Mouse (Mus musculus): ENCODE measurements around the gene Ncor2. TPM values are rescaled to one million over a fixed set of nuclear protein-coding genes. Genes with fewer than 3 reads are reported as not detected.

The Ncor2 gene
- polyA plus RNA-seq, 2 experiments = 3.5 to 4.4 TPM

DNA sequence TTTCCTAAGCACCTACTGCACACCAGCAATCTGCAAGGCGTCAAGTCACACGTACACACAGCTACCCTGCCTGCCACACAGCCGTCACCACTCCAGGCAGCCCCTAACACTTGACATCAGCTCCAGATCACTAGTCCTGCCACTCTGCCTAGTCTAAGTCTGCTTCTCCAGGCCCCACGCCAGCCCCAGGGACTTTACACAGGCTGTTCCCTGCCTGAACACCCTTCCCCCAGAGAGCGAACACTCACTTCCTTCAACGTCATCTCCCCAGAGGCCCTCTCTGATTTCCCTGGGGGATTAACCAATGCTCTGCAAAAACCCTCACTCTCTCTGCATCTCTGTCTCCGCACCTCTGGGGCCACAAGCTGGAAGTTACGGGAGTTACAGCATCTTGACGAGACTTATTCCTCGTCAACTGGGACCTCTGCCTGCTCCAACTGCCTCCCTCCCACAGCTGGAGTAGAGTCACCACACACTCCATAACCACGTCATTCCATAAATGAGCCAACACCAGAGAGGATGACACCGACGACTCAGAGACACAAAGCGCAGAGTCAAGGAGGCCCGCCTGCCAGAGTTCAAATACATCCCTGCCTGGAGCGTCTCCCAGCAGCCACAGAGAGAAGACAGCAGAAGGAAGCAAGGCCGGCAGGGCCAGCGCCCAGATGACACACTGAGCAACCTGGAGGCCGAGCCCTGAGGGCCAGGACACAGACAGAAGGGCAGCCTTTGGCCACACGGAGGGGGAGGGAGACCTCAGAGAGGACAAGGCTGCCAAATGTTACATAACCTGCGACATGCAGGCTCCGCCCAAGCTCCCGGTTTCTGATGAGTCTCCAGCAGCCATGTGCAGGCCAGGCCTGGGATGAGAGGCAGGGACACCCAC lies 126.2 kb downstream of the Ncor2 start:
- DNase-seq (ENCODE audit: low read depth in 3 of 3, low spot score in 3 of 3) = peak in 1 of 3 experiments; percentile 42
- peaks cover under 1% of the 10 kb centered on the region; the same call in 1 of the 2 replicates for H3K36me3 ChIP-seq (replicated peaks; ENCODE audit: control insufficient read depth, insufficient read depth, low read depth)
- peak overlapping the region; percentile 58 for H3K27ac ChIP-seq
- no peak overlapping the region for H3K4me3 ChIP-seq (ENCODE audit: insufficient read depth in 1 of 2, low read depth in 2 of 2, low read length in 2 of 2)
- H3K9ac ChIP-seq (replicated peaks) = peak overlapping the region; percentile 39
- peak; percentile 44; the same call in 1 of the 2 replicates for ATAC-seq (ENCODE audit: insufficient read depth)
- H3K4me2 ChIP-seq (ENCODE audit: low read depth) = peak overlapping the region; percentile 55
- WGBS (ENCODE audit: insufficient replicate concordance) = 63% methylated on average over 23 of the region's 23 CpGs
- TF ChIP-seq CTCF (IDR thresholded peaks at IDR 0.05; ENCODE audit: low read depth) = no peak
- TF ChIP-seq EP300 (IDR thresholded peaks at IDR 0.05; ENCODE audit: low read depth) = no peak
- peaks cover 4% of the 10 kb centered on the region; the same call in 1 of the 2 replicates for H3K27me3 ChIP-seq (ENCODE audit: control insufficient read depth, insufficient read depth, low read length)
- H3K4me1 ChIP-seq (replicated peaks; ENCODE audit: control insufficient read depth in 2 of 2, insufficient read depth in 2 of 2, low read length in 1 of 2) = peaks cover 37 to 52% of the 10 kb centered on the region in 2 experiments
- H3K9me3 ChIP-seq (ENCODE audit: control insufficient read depth, low read length) = no peaks in the 10 kb centered on the region

DNA sequence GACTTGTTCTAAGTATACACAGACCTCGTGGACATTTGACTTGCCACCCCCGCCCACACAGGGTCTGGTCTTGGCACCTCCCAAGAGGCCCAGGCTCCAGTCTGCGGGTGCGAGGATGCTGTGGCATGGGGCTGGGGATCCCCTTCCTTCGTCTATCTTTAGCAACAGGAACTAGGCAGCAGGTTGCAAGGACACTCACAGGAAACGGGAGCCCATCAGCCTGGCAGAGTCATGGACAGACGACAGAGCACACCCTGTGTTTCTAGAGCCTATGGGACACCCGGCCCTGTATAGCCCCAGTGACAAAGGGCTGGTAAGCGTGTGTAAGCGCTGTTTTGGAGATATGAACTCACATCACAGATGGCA lies 126.8 kb downstream of the Ncor2 start:
- Histone ChIP-seq H3K27me3 (ENCODE audit: control insufficient read depth, insufficient read depth, low read length) (no peaks in the 10 kb centered on the region), H3K9ac (replicated peaks) (no peak overlapping the region), H3K27ac (no peak overlapping the region), H3K36me3 (replicated peaks; ENCODE audit: control insufficient read depth, insufficient read depth, low read depth) (peaks cover 3% of the 10 kb centered on the region; the same call in 1 of the 2 replicates), H3K4me1 (replicated peaks; ENCODE audit: control insufficient read depth in 2 of 2, insufficient read depth in 2 of 2, low read length in 1 of 2) (peaks cover 37 to 52% of the 10 kb centered on the region in 2 experiments), H3K4me3 (ENCODE audit: insufficient read depth in 1 of 2, low read depth in 2 of 2, low read length in 2 of 2) (no peak overlapping the region), H3K9me3 (ENCODE audit: control insufficient read depth, low read length) (no peaks in the 10 kb centered on the region), H3K4me2 (ENCODE audit: low read depth) (no peak overlapping the region)
- ATAC-seq (ENCODE audit: insufficient read depth) (no peak), DNase-seq (ENCODE audit: low read depth in 3 of 3, low spot score in 3 of 3) (no peak)
- TF ChIP-seq CTCF (IDR thresholded peaks at IDR 0.05; ENCODE audit: low read depth) (no peak), EP300 (IDR thresholded peaks at IDR 0.05; ENCODE audit: low read depth) (no peak)
- 47% methylated on average over 10 of the region's 10 CpGs for WGBS (ENCODE audit: insufficient replicate concordance)

DNA sequence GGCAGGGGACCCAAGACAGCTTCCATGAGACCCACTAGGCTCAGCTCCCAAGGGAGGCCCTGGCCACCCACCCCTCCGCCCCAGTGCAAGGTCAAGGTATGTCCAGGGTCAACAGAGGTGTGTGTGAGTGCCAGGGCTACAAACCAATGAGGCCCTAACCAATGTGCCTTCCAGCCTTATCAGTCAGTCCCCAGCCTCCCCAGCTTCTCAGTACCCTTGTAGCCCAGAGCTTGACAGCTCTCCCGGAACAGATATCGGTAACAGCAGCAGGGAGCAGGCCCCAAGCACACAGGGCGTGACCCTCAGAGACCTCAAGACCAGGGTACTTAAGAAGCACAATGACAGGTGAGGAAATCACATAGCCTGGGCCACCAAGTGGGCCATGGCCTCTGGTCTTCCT lies 129.5 kb downstream of the Ncor2 start:
- no peaks in the 10 kb centered on the region for H3K9me3 ChIP-seq (ENCODE audit: control insufficient read depth, low read length)
- TF ChIP-seq EP300 (IDR thresholded peaks at IDR 0.05; ENCODE audit: low read depth) = peak; percentile 82
- no peak for TF ChIP-seq CTCF (IDR thresholded peaks at IDR 0.05; ENCODE audit: low read depth)
- H3K4me3 ChIP-seq (ENCODE audit: insufficient read depth in 1 of 2, low read depth in 2 of 2, low read length in 2 of 2) = peak overlapping the region; percentile 3 to 4; a peak in 2 of 4 replicates
- peaks cover 35 to 47% of the 10 kb centered on the region in 2 experiments for H3K4me1 ChIP-seq (replicated peaks; ENCODE audit: control insufficient read depth in 2 of 2, insufficient read depth in 2 of 2, low read length in 1 of 2)
- ATAC-seq (ENCODE audit: insufficient read depth) (peak; percentile 92), DNase-seq (ENCODE audit: low read depth in 3 of 3, low spot score in 3 of 3) (peak; percentile 74 to 83 (median 82))
- peak overlapping the region; percentile 60 for H3K9ac ChIP-seq (replicated peaks)
- H3K36me3 ChIP-seq (replicated peaks; ENCODE audit: control insufficient read depth, insufficient read depth, low read depth) = peaks cover 3% of the 10 kb centered on the region; the same call in 1 of the 2 replicates
- peak overlapping the region; percentile 88 for H3K27ac ChIP-seq
- 34% methylated on average over 4 of the region's 4 CpGs for WGBS (ENCODE audit: insufficient replicate concordance)
- no peaks in the 10 kb centered on the region for H3K27me3 ChIP-seq (ENCODE audit: control insufficient read depth, insufficient read depth, low read length)
- H3K4me2 ChIP-seq (ENCODE audit: low read depth) = peak overlapping the region; percentile 68

GRCm38 (mm10) chr5:125046436-125046835 lies 132.6 kb downstream of the Ncor2 start:
- peaks cover 3% of the 10 kb centered on the region; the same call in 1 of the 2 replicates for H3K36me3 ChIP-seq (replicated peaks; ENCODE audit: control insufficient read depth, insufficient read depth, low read depth)
- H3K27ac ChIP-seq = no peak overlapping the region
- no peak for TF ChIP-seq EP300 (IDR thresholded peaks at IDR 0.05; ENCODE audit: low read depth)
- no peak for TF ChIP-seq CTCF (IDR thresholded peaks at IDR 0.05; ENCODE audit: low read depth)
- peaks cover 19 to 20% of the 10 kb centered on the region in 2 experiments for H3K4me1 ChIP-seq (replicated peaks; ENCODE audit: control insufficient read depth in 2 of 2, insufficient read depth in 2 of 2, low read length in 1 of 2)
- H3K9ac ChIP-seq (replicated peaks) = no peak overlapping the region
- DNase-seq (ENCODE audit: low read depth in 3 of 3, low spot score in 3 of 3) (no peak), ATAC-seq (ENCODE audit: insufficient read depth) (no peak)
- no peak overlapping the region for H3K4me2 ChIP-seq (ENCODE audit: low read depth)
- no peaks in the 10 kb centered on the region for H3K27me3 ChIP-seq (ENCODE audit: control insufficient read depth, insufficient read depth, low read length)
- H3K9me3 ChIP-seq (ENCODE audit: control insufficient read depth, low read length) = no peaks in the 10 kb centered on the region
- WGBS (ENCODE audit: insufficient replicate concordance) = 71% methylated on average over 5 of the region's 5 CpGs
- H3K4me3 ChIP-seq (ENCODE audit: insufficient read depth in 1 of 2, low read depth in 2 of 2, low read length in 2 of 2) = no peak overlapping the region

GRCm38 (mm10) chr5:125045202-125045601 lies 133.8 kb downstream of the Ncor2 start:
- Histone ChIP-seq H3K27me3 (ENCODE audit: control insufficient read depth, insufficient read depth, low read length) (no peaks in the 10 kb centered on the region), H3K9ac (replicated peaks) (no peak overlapping the region), H3K4me2 (ENCODE audit: low read depth) (no peak overlapping the region), H3K4me1 (replicated peaks; ENCODE audit: control insufficient read depth in 2 of 2, insufficient read depth in 2 of 2, low read length in 1 of 2) (peaks cover 15 to 16% of the 10 kb centered on the region in 2 experiments), H3K36me3 (replicated peaks; ENCODE audit: control insufficient read depth, insufficient read depth, low read depth) (peaks cover 3% of the 10 kb centered on the region; the same call in 1 of the 2 replicates), H3K9me3 (ENCODE audit: control insufficient read depth, low read length) (no peaks in the 10 kb centered on the region), H3K27ac (no peak overlapping the region), H3K4me3 (ENCODE audit: insufficient read depth in 1 of 2, low read depth in 2 of 2, low read length in 2 of 2) (no peak overlapping the region)
- ATAC-seq (ENCODE audit: insufficient read depth) (no peak), DNase-seq (ENCODE audit: low read depth in 3 of 3, low spot score in 3 of 3) (no peak)
- no peak for TF ChIP-seq CTCF (IDR thresholded peaks at IDR 0.05; ENCODE audit: low read depth)
- TF ChIP-seq EP300 (IDR thresholded peaks at IDR 0.05; ENCODE audit: low read depth) = no peak
- 77% methylated on average over 5 of the region's 5 CpGs for WGBS (ENCODE audit: insufficient replicate concordance)

Data from liver, embryonic 14.5 days (tissue).